Mouse (Mus musculus) megakaryocyte-erythroid progenitor cell, adult 5-6 weeks (primary cell): ENCODE measurements around the gene Rfx5. TPM values are rescaled to one million over a fixed set of nuclear protein-coding genes. Genes with fewer than 3 reads are reported as not detected.
"Not testable (repeated sequence)": the region's sequence is repeated elsewhere in the genome, so short reads cannot be mapped to it uniquely, and the experiment has no call there.

Experiments
- ATAC-seq: replicated peaks from 2 replicates; pipeline ENCODE4 v1.8.0; 2016; ENCODE audit warnings: mild to moderate bottlenecking, inconsistent platforms; ENCODE audit not compliant: severe bottlenecking, poor library complexity, low FRiP score, low TSS enrichment
- total RNA-seq, 2 experiments: library from RNA; stranded (forward) in 1 of 2; stranded (reverse) in 1 of 2; fragments of 200-1000, 215-1000 nt in 1 of 2; fragments of >200 nt in 1 of 2; fragmentation: Nextera tagmentation in 1 of 2; gene quantifications; 2 replicates each; pipeline ENCODE4 v1.2.3; 2014 to 2017

Rfx5 gene
- total RNA-seq, 2 experiments from 2014 or later: 15.1 to 21.4 TPM

GRCm38 (mm10) chr3:94933604-94934003, 20.3 kb upstream of the Rfx5 start:
- not testable (repeated sequence) for ATAC-seq

GRCm38 (mm10) chr3:94934564-94934963, 19.3 kb upstream of the Rfx5 start:
- not testable (repeated sequence) for ATAC-seq

- ATAC-seq: not testable (repeated sequence)
Observed at GRCm38 (mm10) chr3:94935332-94935731, 18.5 kb upstream of the Rfx5 start.

- peak; percentile 51 for ATAC-seq
Observed at GRCm38 (mm10) chr3:94936147-94936546, 17.7 kb upstream of the Rfx5 start.

- not testable (repeated sequence) for ATAC-seq
Observed at GRCm38 (mm10) chr3:94937194-94937593, 16.7 kb upstream of the Rfx5 start.

- ATAC-seq: not testable (repeated sequence)
Observed at GRCm38 (mm10) chr3:94940033-94940432, 13.8 kb upstream of the Rfx5 start.

- peak; percentile 89 for ATAC-seq
Observed at GRCm38 (mm10) chr3:94942211-94942967, 11.5 kb upstream of the Rfx5 start.

- peak; percentile 69 for ATAC-seq
Observed at GRCm38 (mm10) chr3:94943706-94944105, 10.2 kb upstream of the Rfx5 start.

GRCm38 (mm10) chr3:94948066-94948614, 5.7 kb upstream of the Rfx5 start:
- ATAC-seq: no peak

- no peak for ATAC-seq
Observed at GRCm38 (mm10) chr3:94949645-94950044, 4.2 kb upstream of the Rfx5 start.

GRCm38 (mm10) chr3:94952806-94953205, 1.1 kb upstream of the Rfx5 start:
- ATAC-seq: 0 out of 2 replicates have a peak, but pooled peaks have one; percentile 15

- ATAC-seq: no peak
Observed at GRCm38 (mm10) chr3:94953384-94953763, 501 bp upstream of the Rfx5 start.

- ATAC-seq: no peak
Observed at GRCm38 (mm10) chr3:94958295-94958694, 4.4 kb downstream of the Rfx5 start.

- no peak for ATAC-seq
Observed at GRCm38 (mm10) chr3:94959871-94960270, 6.0 kb downstream of the Rfx5 start.

GRCm38 (mm10) chr3:94960322-94960721, 6.4 kb downstream of the Rfx5 start:
- ATAC-seq: no peak

- ATAC-seq: no peak
Observed at GRCm38 (mm10) chr3:94964989-94965388, 11.1 kb downstream of the Rfx5 start.

GRCm38 (mm10) chr3:94965878-94966277, 12.0 kb downstream of the Rfx5 start:
- ATAC-seq: no peak

GRCm38 (mm10) chr3:94972552-94972951, 18.7 kb downstream of the Rfx5 start:
- 0 out of 2 replicates have a peak, but pooled peaks have one; percentile 4 for ATAC-seq

- ATAC-seq: no peak
Observed at GRCm38 (mm10) chr3:94973620-94974019, 19.7 kb downstream of the Rfx5 start.

- ATAC-seq: no peak
Observed at GRCm38 (mm10) chr3:94974026-94974527, 20.2 kb downstream of the Rfx5 start.
